Mouse (Mus musculus) limb, embryonic 11.5 days (tissue): ENCODE measurements around the gene Krt33a. TPM values are rescaled to one million over a fixed set of nuclear protein-coding genes. Genes with fewer than 3 reads are reported as not detected.
A peak's percentile ranks its signal among the peaks of the same experiment; 100 is the strongest.

Experiments
- ATAC-seq: fragments of 200-750 bp; cut with Nextera tagmentation; 2 replicates; pipeline ENCODE4 v1.8.0; 2017; ENCODE audit warnings: low read depth; ENCODE audit not compliant: insufficient number of reproducible peaks, low FRiP score, low TSS enrichment
- DNase-seq: peaks from one replicate; pipeline ENCODE4 v3.0.0-alpha.2; 2015; ENCODE audit warnings: low spot score
- H3K27ac ChIP-seq: fragments of 300-500 bp; sonication (generic); replicated peaks from 2 replicates; pipeline ENCODE4 v1.5.1; 2014; ENCODE audit warnings: low read depth, mild to moderate bottlenecking, low read length
- H3K27me3 ChIP-seq: fragments of 300-500 bp; sonication (generic); 2 replicates; pipeline ENCODE4 v1.6.1; 2014; ENCODE audit warnings: mild to moderate bottlenecking, low read length, mixed read lengths; ENCODE audit not compliant: control insufficient read depth, insufficient read depth
- H3K36me3 ChIP-seq: fragments of 300-500 bp; sonication (generic); 2 replicates; pipeline ENCODE4 v1.6.1; 2014; ENCODE audit warnings: mild to moderate bottlenecking, low read length, moderate library complexity, mixed read lengths; ENCODE audit not compliant: control insufficient read depth, insufficient read depth
- H3K4me1 ChIP-seq: fragments of 300-500 bp; sonication (generic); 2 replicates; pipeline ENCODE4 v1.6.1; 2014; ENCODE audit warnings: low read length, mixed read lengths; ENCODE audit not compliant: control insufficient read depth, insufficient read depth
- H3K4me2 ChIP-seq: fragments of 300-500 bp; sonication (generic); 2 replicates; pipeline ENCODE4 v1.6.1; 2014; ENCODE audit warnings: low read depth, mild to moderate bottlenecking, moderate library complexity; ENCODE audit not compliant: severe bottlenecking
- H3K4me3 ChIP-seq: fragments of 300-500 bp; sonication (generic); 2 replicates; pipeline ENCODE4 v1.5.1; 2014; ENCODE audit warnings: low read depth, low read length
- H3K9ac ChIP-seq: fragments of 300-500 bp; sonication (generic); 2 replicates; pipeline ENCODE4 v1.6.1; 2014; ENCODE audit warnings: mild to moderate bottlenecking, low read length
- H3K9me3 ChIP-seq: fragments of 300-500 bp; sonication (generic); 2 replicates; pipeline ENCODE4 v1.6.1; 2016; ENCODE audit warnings: low read length; ENCODE audit not compliant: control insufficient read depth
- WGBS: fragments of 180-500 bp; shearing (Covaris S2); extraction: QIAGEN DNeasy Blood & Tissue Kit; methylation state at CpG from one replicate; pipeline ENCODE4 v1.1.7; 2014; 5-methylcytosine and 5-hydroxymethylcytosine counted together
- polyA plus RNA-seq: library from polyadenylated mRNA; unstranded; fragments of >200 nt; fragmentation: Nextera tagmentation; extraction: Ambion mirVana; gene quantifications from 2 replicates; pipeline ENCODE4 v1.2.1, GENCODE M21; 2014

The Krt33a gene
- polyA plus RNA-seq, 1 experiment from 2014 or later: not detected

DNA sequence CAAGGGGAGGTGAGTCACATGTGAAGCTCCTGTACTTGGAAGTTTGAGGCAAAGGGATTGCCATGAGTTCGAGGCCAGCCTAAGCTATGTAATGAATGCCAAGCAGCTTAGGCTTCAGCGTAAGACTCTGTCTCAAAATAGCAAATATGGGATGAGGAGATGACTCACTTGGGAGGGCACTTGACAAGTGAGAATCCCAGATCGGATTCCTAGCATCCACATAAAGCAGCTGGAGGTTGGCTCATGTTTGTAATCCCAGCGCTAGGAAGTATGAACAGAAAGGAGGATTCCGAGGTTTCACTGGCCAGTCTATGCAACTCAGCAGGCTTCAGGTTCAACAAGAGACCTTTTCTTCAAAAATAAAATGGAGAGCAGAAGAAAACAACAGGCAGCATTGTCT lies 5.4 kb upstream of the Krt33a start:
- Histone ChIP-seq H3K4me3 (no peak overlapping the region), H3K4me2 (no peak overlapping the region), H3K36me3 (no peaks in the 10 kb centered on the region), H3K4me1 (no peaks in the 10 kb centered on the region), H3K27me3 (no peaks in the 10 kb centered on the region), H3K27ac (no peak overlapping the region), H3K9me3 (no peaks in the 10 kb centered on the region), H3K9ac (no peak overlapping the region)
- DNase-seq (no peak), ATAC-seq (no peak)
- 85% methylated on average over 5 of the region's 5 CpGs for WGBS

DNA sequence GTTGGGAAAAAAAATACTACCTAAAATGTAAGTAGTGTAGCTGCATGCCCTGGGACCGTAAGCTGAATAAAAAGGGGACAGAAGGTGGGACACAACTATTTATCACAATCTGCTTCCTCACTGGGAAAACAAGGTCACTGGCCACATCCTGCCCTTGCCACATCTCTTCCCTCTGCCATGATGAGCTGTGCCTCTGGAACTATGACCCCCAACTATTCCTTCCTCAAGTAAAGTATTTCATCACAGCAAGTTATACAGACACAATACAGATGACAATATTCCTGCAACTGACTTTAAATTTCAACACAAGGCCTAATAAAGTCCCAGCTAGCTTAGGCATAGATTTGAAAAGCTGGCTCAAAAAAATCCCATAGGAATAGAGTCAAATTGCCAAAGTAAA lies 3.5 kb upstream of the Krt33a start:
- Histone ChIP-seq H3K27me3 (no peaks in the 10 kb centered on the region), H3K4me2 (no peak overlapping the region), H3K27ac (no peak overlapping the region), H3K9me3 (no peaks in the 10 kb centered on the region), H3K36me3 (no peaks in the 10 kb centered on the region), H3K4me3 (no peak overlapping the region), H3K9ac (no peak overlapping the region), H3K4me1 (no peaks in the 10 kb centered on the region)
- ATAC-seq (no peak), DNase-seq (no peak)
- 97% methylated on average over 1 of the region's 1 CpGs for WGBS

DNA sequence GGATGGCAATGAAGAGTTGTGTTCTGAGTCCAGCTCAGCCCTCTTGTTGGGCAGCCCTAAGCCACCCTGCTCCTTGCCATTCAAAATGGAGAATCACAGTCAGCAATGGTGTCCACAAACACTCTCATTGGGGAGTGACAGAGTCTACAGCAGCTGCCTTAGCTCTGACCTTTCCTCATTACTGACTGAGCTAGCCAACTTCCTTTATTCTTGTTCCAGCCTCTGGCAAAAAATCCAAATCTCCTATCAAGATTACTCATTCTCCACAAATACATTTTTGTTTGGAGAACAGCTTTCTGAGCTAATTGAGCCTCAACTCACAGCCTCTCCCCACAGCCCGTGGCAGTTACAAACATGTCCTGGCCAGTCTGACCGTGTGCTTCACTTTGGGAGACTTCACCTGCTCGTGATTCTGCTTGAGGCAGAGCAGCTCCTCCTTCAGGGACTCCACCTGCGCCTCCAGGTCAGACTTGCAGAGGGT lies 2.3 kb downstream of the Krt33a start:
- Histone ChIP-seq H3K9ac (no peak overlapping the region), H3K27ac (no peak overlapping the region), H3K36me3 (no peaks in the 10 kb centered on the region), H3K27me3 (no peaks in the 10 kb centered on the region), H3K4me1 (no peaks in the 10 kb centered on the region), H3K4me3 (no peak overlapping the region), H3K4me2 (no peak overlapping the region), H3K9me3 (no peaks in the 10 kb centered on the region)
- 78% methylated on average over 4 of the region's 4 CpGs for WGBS
- no peak for ATAC-seq
- no peak for DNase-seq

DNA sequence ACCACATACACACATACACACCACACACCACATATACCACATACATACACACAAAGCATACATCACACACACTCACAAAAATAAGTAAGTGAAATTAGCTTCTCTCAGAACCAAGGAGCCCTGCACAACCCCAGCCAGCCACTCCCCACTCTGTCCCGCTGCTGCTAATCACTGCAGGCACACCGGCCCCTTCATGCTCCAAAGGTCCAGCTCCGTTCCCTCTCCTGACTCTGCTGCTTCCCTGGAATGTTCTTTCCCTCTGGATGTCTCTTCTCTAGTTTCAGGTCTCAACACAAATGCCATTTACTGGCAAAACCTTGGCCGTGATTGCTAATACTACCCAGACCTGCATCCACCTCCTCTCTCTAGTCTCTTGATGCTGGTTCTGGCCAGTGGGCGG lies 5.3 kb downstream of the Krt33a start:
- H3K27ac ChIP-seq: no peak overlapping the region
- no peak for DNase-seq
- no peak overlapping the region for H3K4me3 ChIP-seq
- no peaks in the 10 kb centered on the region for H3K4me1 ChIP-seq
- no peak overlapping the region for H3K4me2 ChIP-seq
- no peaks in the 10 kb centered on the region for H3K9me3 ChIP-seq
- H3K27me3 ChIP-seq: no peaks in the 10 kb centered on the region
- ATAC-seq: no peak
- WGBS: 85% methylated on average over 5 of the region's 5 CpGs
- no peaks in the 10 kb centered on the region for H3K36me3 ChIP-seq
- H3K9ac ChIP-seq: no peak overlapping the region

DNA sequence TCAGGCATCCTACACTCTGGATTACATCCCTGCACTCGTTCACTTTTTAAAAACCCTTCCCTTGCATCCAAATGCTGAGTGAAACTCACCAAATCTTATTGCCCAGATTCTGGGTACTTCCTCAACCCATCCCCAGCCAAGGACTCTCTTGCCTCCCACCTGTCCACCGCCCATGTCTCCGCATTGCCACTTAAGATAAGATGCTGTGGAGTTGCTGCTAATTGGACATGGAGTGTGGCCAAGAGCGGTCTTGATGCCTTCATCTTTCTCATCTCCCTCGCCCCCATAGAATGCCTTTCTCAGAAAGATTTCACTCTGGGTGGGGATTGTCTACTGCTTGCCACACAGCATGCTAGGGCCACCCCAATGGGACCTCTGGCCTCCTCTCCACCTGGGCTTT lies 7.7 kb downstream of the Krt33a start:
- Histone ChIP-seq H3K27me3 (no peaks in the 10 kb centered on the region), H3K4me1 (no peaks in the 10 kb centered on the region), H3K9ac (no peak overlapping the region), H3K4me2 (no peak overlapping the region), H3K9me3 (no peaks in the 10 kb centered on the region), H3K27ac (no peak overlapping the region), H3K36me3 (no peaks in the 10 kb centered on the region), H3K4me3 (no peak overlapping the region)
- DNase-seq (no peak), ATAC-seq (no peak)
- WGBS: 90% methylated on average over 5 of the region's 5 CpGs

DNA sequence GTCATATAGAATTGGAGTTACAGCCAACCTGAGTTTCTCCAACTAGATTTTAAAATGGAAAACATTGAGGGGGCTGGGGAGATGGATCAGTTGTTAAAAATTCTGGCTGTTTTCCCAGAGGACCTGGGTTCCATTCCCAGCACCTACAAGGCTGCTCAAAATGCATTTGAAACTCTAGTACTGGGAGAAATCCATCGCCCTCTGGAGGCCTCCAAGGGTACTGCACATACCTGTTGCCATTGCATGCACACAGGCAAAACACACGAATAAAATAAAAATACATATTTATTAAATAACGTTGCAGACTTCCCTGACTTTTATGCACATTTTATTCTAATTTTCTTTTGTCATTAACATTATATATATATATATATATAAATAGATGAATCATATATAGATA lies 9.4 kb downstream of the Krt33a start:
- WGBS: 58% methylated on average over 3 of the region's 3 CpGs
- Histone ChIP-seq H3K9ac (no peak overlapping the region), H3K36me3 (no peaks in the 10 kb centered on the region), H3K27ac (no peak overlapping the region), H3K4me1 (no peaks in the 10 kb centered on the region), H3K27me3 (no peaks in the 10 kb centered on the region), H3K4me3 (no peak overlapping the region), H3K4me2 (no peak overlapping the region), H3K9me3 (peaks cover 2% of the 10 kb centered on the region; the same call in 1 of the 2 replicates)
- ATAC-seq (no peak), DNase-seq (no peak)

DNA sequence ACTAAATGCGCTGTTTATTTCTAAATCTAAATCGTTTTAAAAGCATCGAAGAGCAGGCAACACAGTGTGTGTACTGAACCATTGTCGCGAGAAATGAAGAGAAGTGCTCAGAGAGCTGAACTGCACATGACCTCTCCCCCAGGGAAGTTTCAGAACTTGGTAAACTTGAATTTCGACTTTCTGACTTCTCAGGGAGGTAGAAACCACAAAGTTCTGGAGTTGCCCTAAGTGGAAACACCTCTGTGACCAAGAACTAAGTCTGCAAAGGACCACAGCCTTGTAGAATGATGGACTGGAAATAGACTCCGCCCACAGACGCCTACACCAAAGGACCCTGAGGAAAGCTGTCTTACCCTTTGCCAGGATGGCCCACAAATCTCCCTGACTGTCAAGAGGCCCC lies 10.1 kb downstream of the Krt33a start:
- no peak for DNase-seq

DNA sequence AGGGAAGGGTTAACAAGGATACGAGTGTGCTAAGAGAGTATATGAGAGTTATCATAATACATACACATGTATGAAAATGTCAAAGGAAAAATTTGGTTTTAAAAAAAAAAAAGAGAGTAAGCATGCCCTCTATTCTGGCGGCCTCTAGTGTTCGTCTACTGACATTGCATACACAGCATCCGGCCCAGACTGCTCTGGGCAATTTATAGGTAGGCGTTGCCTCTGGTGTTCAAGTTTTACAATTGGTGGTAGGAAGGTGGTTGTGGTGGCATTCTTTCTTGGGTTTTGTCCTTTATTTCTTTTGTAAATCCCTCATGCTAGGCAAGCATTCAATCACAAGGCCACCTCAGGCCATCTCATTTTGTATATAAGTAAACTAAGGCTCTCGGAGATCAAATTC lies 11.2 kb downstream of the Krt33a start:
- peaks cover 2% of the 10 kb centered on the region; the same call in 1 of the 2 replicates for H3K9me3 ChIP-seq
- no peak overlapping the region for H3K4me2 ChIP-seq
- ATAC-seq (no peak), DNase-seq (peak; percentile 61)
- no peak overlapping the region for H3K9ac ChIP-seq
- no peak overlapping the region for H3K4me3 ChIP-seq
- H3K27ac ChIP-seq: no peak overlapping the region
- no peaks in the 10 kb centered on the region for H3K27me3 ChIP-seq
- no peaks in the 10 kb centered on the region for H3K4me1 ChIP-seq
- WGBS: 24% methylated on average over 6 of the region's 6 CpGs
- H3K36me3 ChIP-seq: no peaks in the 10 kb centered on the region

More for the DNA sequence above, 10.1 kb downstream of the Krt33a start:
- WGBS: 88% methylated on average over 8 of the region's 8 CpGs
- H3K27ac ChIP-seq: no peak overlapping the region
- H3K36me3 ChIP-seq: no peaks in the 10 kb centered on the region
- peaks cover 2% of the 10 kb centered on the region; the same call in 1 of the 2 replicates for H3K9me3 ChIP-seq
- no peak overlapping the region for H3K4me2 ChIP-seq
- no peak for ATAC-seq
- no peaks in the 10 kb centered on the region for H3K4me1 ChIP-seq
- H3K27me3 ChIP-seq: no peaks in the 10 kb centered on the region
- no peak overlapping the region for H3K9ac ChIP-seq
- H3K4me3 ChIP-seq: no peak overlapping the region

DNA sequence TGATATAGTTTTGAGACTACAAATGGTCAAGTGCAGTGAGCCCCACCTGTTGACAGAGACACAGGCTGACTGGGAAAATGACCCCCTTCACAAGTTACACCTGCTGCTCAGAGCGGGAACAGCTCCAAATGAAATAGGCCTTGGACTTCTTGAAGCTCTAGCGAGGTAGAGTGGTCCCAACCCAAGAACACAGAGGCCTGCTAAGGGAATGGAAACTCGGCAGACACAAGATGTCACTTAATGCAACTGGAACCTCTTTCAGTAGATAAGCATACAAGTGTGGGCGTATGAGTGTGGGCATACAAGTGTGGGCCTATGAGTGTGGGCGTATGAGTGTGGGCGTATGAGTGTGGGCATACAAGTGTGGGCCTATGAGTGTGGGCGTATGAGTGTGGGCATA lies 16.9 kb downstream of the Krt33a start:
- H3K9ac ChIP-seq: no peak overlapping the region
- 85% methylated on average over 7 of the region's 7 CpGs for WGBS
- DNase-seq (no peak), ATAC-seq (no peak)
- H3K4me3 ChIP-seq: no peak overlapping the region
- H3K36me3 ChIP-seq: no peaks in the 10 kb centered on the region
- H3K4me1 ChIP-seq: no peaks in the 10 kb centered on the region
- peaks cover 2% of the 10 kb centered on the region; the same call in 1 of the 2 replicates for H3K9me3 ChIP-seq
- H3K4me2 ChIP-seq: no peak overlapping the region
- H3K27ac ChIP-seq: no peak overlapping the region
- peaks cover 4% of the 10 kb centered on the region; the same call in 1 of the 2 replicates for H3K27me3 ChIP-seq
